Mouse (Mus musculus): ENCODE measurements around the gene Atp5f1. TPM values are rescaled to one million over a fixed set of nuclear protein-coding genes. Genes with fewer than 3 reads are reported as not detected.
"Not testable (repeated sequence)": the region's sequence is repeated elsewhere in the genome, so short reads cannot be mapped to it uniquely, and the experiment has no call there.

Atp5f1 gene
- polyA plus RNA-seq (2011; ENCODE audit: insufficient read depth, insufficient read length, low read depth, missing spikeins) = 517 and 570 TPM in 2 replicates

DNA sequence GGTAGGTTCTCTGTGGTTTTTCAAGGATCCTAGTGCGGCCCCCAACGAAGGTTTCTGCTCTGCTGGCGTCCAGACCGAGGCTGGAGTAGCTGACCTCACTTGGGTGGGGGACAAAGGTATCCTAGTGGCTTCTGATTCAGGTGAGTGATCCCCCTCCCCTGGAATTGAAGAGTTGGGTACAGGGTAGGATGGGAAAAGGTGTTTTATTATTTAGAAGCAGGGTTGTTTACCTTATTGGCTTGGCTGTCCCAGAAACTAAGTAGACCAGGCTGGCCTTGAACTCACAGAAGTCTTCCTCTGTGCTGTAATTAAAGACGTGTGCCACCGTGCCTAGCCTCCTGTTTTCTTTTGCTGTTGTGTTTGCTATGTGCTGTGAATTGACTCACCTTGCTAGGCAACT lies at the start of gene Atp5f1:
Gene Atp5f1, minus strand, starts transcription at position 101 of the 400 bp plus-strand sequence.
- no peaks in the 10 kb centered on the region for H3K9me3 ChIP-seq (replicated peaks; ENCODE audit: control insufficient read depth, insufficient read depth, low read length, poor library complexity, severe bottlenecking)
- peak within 1 kb of the TSS; percentile 92 for H3K9ac ChIP-seq (ENCODE audit: low read depth, poor library complexity, severe bottlenecking)
- TF ChIP-seq EP300 (IDR thresholded peaks at IDR 0.05; ENCODE audit: insufficient read depth, low read depth, low read length) (no peak), POLR2A (IDR thresholded peaks at IDR 0.05; ENCODE audit: insufficient read depth, low read length) (no peak), CTCF (IDR thresholded peaks at IDR 0.05; ENCODE audit: low read depth, low read length) (no peak)
- H3K36me3 ChIP-seq (ENCODE audit: control insufficient read depth, insufficient read depth, low read length, poor library complexity, severe bottlenecking) = peaks cover 56% of the 10 kb centered on the region
- H3K4me3 ChIP-seq (ENCODE audit: low read depth, low read length) = peak within 1 kb of the TSS; percentile 89
- H3K27ac ChIP-seq (ENCODE audit: insufficient read depth, low read length) = no peak within 1 kb of the TSS; the same call in 1 of the 2 replicates
- no peaks in the 10 kb centered on the region for H3K27me3 ChIP-seq (ENCODE audit: control insufficient read depth, insufficient read depth, low read length, poor library complexity, severe bottlenecking)
- H3K4me1 ChIP-seq (ENCODE audit: control insufficient read depth, insufficient read depth, low read length) = no peaks in the 10 kb centered on the region

GRCm38 (mm10) chr3:106003360-106003759 lies 43.5 kb upstream of the Atp5f1 start:
- H3K27me3 ChIP-seq (ENCODE audit: control insufficient read depth, insufficient read depth, low read length, poor library complexity, severe bottlenecking); H3K36me3 ChIP-seq (ENCODE audit: control insufficient read depth, insufficient read depth, low read length, poor library complexity, severe bottlenecking); H3K9me3 ChIP-seq (replicated peaks; ENCODE audit: control insufficient read depth, insufficient read depth, low read length, poor library complexity, severe bottlenecking); H3K4me1 ChIP-seq (ENCODE audit: control insufficient read depth, insufficient read depth, low read length); H3K4me3 ChIP-seq (ENCODE audit: low read depth, low read length); H3K27ac ChIP-seq (ENCODE audit: insufficient read depth, low read length); H3K9ac ChIP-seq (ENCODE audit: low read depth, poor library complexity, severe bottlenecking): not testable (repeated sequence)

DNA sequence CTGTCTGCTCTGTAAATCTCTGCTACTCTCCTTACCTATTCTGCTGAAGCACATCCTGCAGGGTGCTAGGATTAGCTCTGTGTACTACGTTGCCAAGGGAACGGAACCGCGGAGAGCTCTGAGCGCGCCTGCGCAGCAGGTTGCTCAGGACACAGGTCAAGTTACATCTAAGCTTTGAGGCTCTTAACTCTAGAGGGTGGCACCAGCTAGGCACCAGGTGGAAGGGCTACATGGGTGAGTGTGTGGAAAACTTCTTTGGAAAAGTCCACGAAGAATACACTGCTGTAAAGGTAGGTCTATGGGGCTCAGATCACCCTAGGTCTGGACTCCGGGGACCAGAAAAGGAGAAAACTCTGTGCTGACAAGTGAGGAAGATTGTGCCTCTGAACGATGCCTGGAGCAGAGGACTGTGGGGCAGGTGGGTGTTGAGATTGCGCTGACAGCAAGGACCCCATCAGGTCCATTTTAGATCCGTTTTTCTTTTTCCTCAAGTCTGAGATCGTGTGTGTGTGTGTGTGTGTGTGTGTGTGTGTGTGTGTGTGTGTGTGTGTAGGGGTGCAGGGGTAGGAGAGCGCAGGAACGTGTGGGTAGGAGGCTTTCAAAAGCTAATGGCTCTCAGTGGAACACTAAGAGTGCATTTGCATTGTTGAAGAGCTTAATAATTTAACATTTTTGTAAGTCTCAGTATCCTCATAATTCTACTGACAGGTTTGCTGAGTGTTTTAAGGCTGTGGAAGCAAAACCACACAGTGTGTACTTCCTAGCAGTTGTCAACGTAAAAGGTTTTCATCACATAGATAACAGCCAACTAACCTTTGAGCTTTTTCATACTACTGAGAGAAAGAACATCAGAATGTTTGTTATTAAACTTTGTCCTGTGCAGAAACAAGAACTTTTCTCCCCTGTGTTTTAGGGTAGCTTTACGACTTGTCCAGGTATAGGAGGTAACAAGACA lies 41.8 kb upstream of the Atp5f1 start:
- no peaks in the 10 kb centered on the region for H3K4me1 ChIP-seq (ENCODE audit: control insufficient read depth, insufficient read depth, low read length)
- no peaks in the 10 kb centered on the region for H3K36me3 ChIP-seq (ENCODE audit: control insufficient read depth, insufficient read depth, low read length, poor library complexity, severe bottlenecking)
- TF ChIP-seq CTCF (IDR thresholded peaks at IDR 0.05; ENCODE audit: low read depth, low read length) (no peak), EP300 (IDR thresholded peaks at IDR 0.05; ENCODE audit: insufficient read depth, low read depth, low read length) (no peak)
- no peak overlapping the region for H3K9ac ChIP-seq (ENCODE audit: low read depth, poor library complexity, severe bottlenecking)
- no peaks in the 10 kb centered on the region for H3K27me3 ChIP-seq (ENCODE audit: control insufficient read depth, insufficient read depth, low read length, poor library complexity, severe bottlenecking)
- no peak overlapping the region for H3K27ac ChIP-seq (ENCODE audit: insufficient read depth, low read length)
- peak overlapping the region; percentile 17; the same call in 1 of the 2 replicates for H3K4me3 ChIP-seq (ENCODE audit: low read depth, low read length)
- H3K9me3 ChIP-seq (replicated peaks; ENCODE audit: control insufficient read depth, insufficient read depth, low read length, poor library complexity, severe bottlenecking) = no peaks in the 10 kb centered on the region

- no peaks in the 10 kb centered on the region for H3K36me3 ChIP-seq (ENCODE audit: control insufficient read depth, insufficient read depth, low read length, poor library complexity, severe bottlenecking)
- H3K27me3 ChIP-seq (ENCODE audit: control insufficient read depth, insufficient read depth, low read length, poor library complexity, severe bottlenecking) = no peaks in the 10 kb centered on the region
- TF ChIP-seq EP300 (IDR thresholded peaks at IDR 0.05; ENCODE audit: insufficient read depth, low read depth, low read length) = no peak
- no peak for TF ChIP-seq CTCF (IDR thresholded peaks at IDR 0.05; ENCODE audit: low read depth, low read length)
- TF ChIP-seq POLR2A (IDR thresholded peaks at IDR 0.05; ENCODE audit: insufficient read depth, low read length) = no peak
- no peaks in the 10 kb centered on the region for H3K9me3 ChIP-seq (replicated peaks; ENCODE audit: control insufficient read depth, insufficient read depth, low read length, poor library complexity, severe bottlenecking)
- no peak overlapping the region for H3K9ac ChIP-seq (ENCODE audit: low read depth, poor library complexity, severe bottlenecking)
- H3K4me1 ChIP-seq (ENCODE audit: control insufficient read depth, insufficient read depth, low read length) = no peaks in the 10 kb centered on the region
- H3K27ac ChIP-seq (ENCODE audit: insufficient read depth, low read length) = no peak overlapping the region
- H3K4me3 ChIP-seq (ENCODE audit: low read depth, low read length) = peak overlapping the region; percentile 17; the same call in 1 of the 2 replicates
Measured at GRCm38 (mm10) chr3:106000707-106001375, 40.9 kb upstream of the Atp5f1 start.

DNA sequence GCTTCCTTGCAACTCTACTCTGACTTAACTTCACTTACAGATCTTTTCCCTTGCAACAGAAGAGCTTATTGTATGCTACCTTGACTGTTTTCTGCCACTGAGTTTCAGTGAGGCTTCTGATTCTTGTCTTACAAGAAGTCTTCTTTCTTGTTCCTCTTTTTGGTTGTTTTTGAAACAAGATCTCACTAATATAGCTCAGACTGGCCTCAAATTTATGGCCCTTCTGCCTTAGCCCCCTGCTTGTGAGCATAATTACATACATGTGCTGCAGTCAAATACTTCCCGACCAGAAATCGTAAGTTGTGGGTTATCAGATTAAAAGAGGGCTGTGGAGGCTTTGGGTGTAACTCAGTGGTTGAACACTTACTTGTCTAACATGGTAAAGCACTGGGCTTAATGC lies 34.8 kb upstream of the Atp5f1 start:
- H3K4me1 ChIP-seq (ENCODE audit: control insufficient read depth, insufficient read depth, low read length) = no peaks in the 10 kb centered on the region
- H3K27me3 ChIP-seq (ENCODE audit: control insufficient read depth, insufficient read depth, low read length, poor library complexity, severe bottlenecking) = no peaks in the 10 kb centered on the region
- H3K27ac ChIP-seq (ENCODE audit: insufficient read depth, low read length) = no peak overlapping the region
- no peak overlapping the region for H3K9ac ChIP-seq (ENCODE audit: low read depth, poor library complexity, severe bottlenecking)
- no peaks in the 10 kb centered on the region for H3K9me3 ChIP-seq (replicated peaks; ENCODE audit: control insufficient read depth, insufficient read depth, low read length, poor library complexity, severe bottlenecking)
- no peaks in the 10 kb centered on the region for H3K36me3 ChIP-seq (ENCODE audit: control insufficient read depth, insufficient read depth, low read length, poor library complexity, severe bottlenecking)
- no peak for TF ChIP-seq POLR2A (IDR thresholded peaks at IDR 0.05; ENCODE audit: insufficient read depth, low read length)
- no peak for TF ChIP-seq EP300 (IDR thresholded peaks at IDR 0.05; ENCODE audit: insufficient read depth, low read depth, low read length)
- TF ChIP-seq CTCF (IDR thresholded peaks at IDR 0.05; ENCODE audit: low read depth, low read length) = no peak
- H3K4me3 ChIP-seq (ENCODE audit: low read depth, low read length) = no peak overlapping the region
